Mouse (Mus musculus): ENCODE results near the gene Thsd7b.

GRCm38 (mm10) chr1:129943116-129943515, 670.0 kb downstream of the Thsd7b start:
- no peak for TF ChIP-seq CTCF (IDR thresholded peaks at IDR 0.05; ENCODE audit: low read depth)
- no peak for TF ChIP-seq EP300 (IDR thresholded peaks at IDR 0.05; ENCODE audit: low read depth)
